Mouse (Mus musculus): ENCODE results near the gene Cd300c.
"Not testable (repeated sequence)": the region's sequence is repeated elsewhere in the genome, so short reads cannot be mapped to it uniquely, and the experiment has no call there.

Cd300c gene

GRCm38 (mm10) chr11:114968752-114969207 lies at the start of gene Cd300c:
Gene Cd300c (minus strand): TSS chr11:114969157.
- no peak for DNase-seq (ENCODE audit: low spot score)

- not testable (repeated sequence) for DNase-seq (ENCODE audit: low spot score)
Measured at GRCm38 (mm10) chr11:115016093-115016492, 47.1 kb upstream of the Cd300c start, which contains the start of gene Cd300ld2. Gene Cd300ld2 (minus strand): TSS chr11:115016193.

GRCm38 (mm10) chr11:115004070-115004469 lies 35.1 kb upstream of the Cd300c start:
- no peak for DNase-seq (ENCODE audit: low spot score)

- DNase-seq (ENCODE audit: low spot score): no peak
Measured at GRCm38 (mm10) chr11:115001474-115002040, 32.6 kb upstream of the Cd300c start, which contains the start of gene Cd300c2. Gene Cd300c2 (minus strand): TSS chr11:115001880.

- no peak for DNase-seq (ENCODE audit: low spot score)
Measured at GRCm38 (mm10) chr11:114989793-114990192, 20.8 kb upstream of the Cd300c start, which contains the start of gene Cd300ld. Gene Cd300ld (minus strand): TSS chr11:114989922.

GRCm38 (mm10) chr11:114981866-114982265 lies 12.9 kb upstream of the Cd300c start:
- DNase-seq (ENCODE audit: low spot score): no peak

GRCm38 (mm10) chr11:114972726-114973125 lies 3.8 kb upstream of the Cd300c start:
- no peak for DNase-seq (ENCODE audit: low spot score)

GRCm38 (mm10) chr11:114965182-114965828 lies 3.7 kb downstream of the Cd300c start:
- no peak for DNase-seq (ENCODE audit: low spot score)

- DNase-seq (ENCODE audit: low spot score): no peak
Measured at GRCm38 (mm10) chr11:114960369-114960768, 8.6 kb downstream of the Cd300c start.

GRCm38 (mm10) chr11:114934144-114934543 lies 34.8 kb downstream of the Cd300c start, which contains the start of gene Cd300lb:
Gene Cd300lb (minus strand): TSS chr11:114934386.
- DNase-seq (ENCODE audit: low spot score): no peak

- DNase-seq (ENCODE audit: low spot score): no peak
Measured at GRCm38 (mm10) chr11:114933591-114933990, 35.4 kb downstream of the Cd300c start.

GRCm38 (mm10) chr11:114931041-114931440 lies 37.9 kb downstream of the Cd300c start:
- no peak for DNase-seq (ENCODE audit: low spot score)

- DNase-seq (ENCODE audit: low spot score): no peak
Measured at GRCm38 (mm10) chr11:114929581-114929980, 39.4 kb downstream of the Cd300c start.

- DNase-seq (ENCODE audit: low spot score): peak; percentile 34
Measured at GRCm38 (mm10) chr11:114923961-114924360, 45.0 kb downstream of the Cd300c start.

GRCm38 (mm10) chr11:114922439-114922838 lies 46.5 kb downstream of the Cd300c start:
- DNase-seq (ENCODE audit: low spot score): no peak

- no peak for DNase-seq (ENCODE audit: low spot score)
Measured at GRCm38 (mm10) chr11:114917120-114917519, 51.8 kb downstream of the Cd300c start.

GRCm38 (mm10) chr11:114914978-114915377 lies 54.0 kb downstream of the Cd300c start:
- no peak for DNase-seq (ENCODE audit: low spot score)

- DNase-seq (ENCODE audit: low spot score): peak; percentile 39
Measured at GRCm38 (mm10) chr11:114912847-114913246, 56.1 kb downstream of the Cd300c start.

GRCm38 (mm10) chr11:114909538-114909937 lies 59.4 kb downstream of the Cd300c start:
- DNase-seq (ENCODE audit: low spot score): not testable (repeated sequence)

GRCm38 (mm10) chr11:114908086-114908485 lies 60.9 kb downstream of the Cd300c start:
- DNase-seq (ENCODE audit: low spot score): no peak

GRCm38 (mm10) chr11:114907567-114907966 lies 61.4 kb downstream of the Cd300c start:
- DNase-seq (ENCODE audit: low spot score): no peak

All from c-Kit-positive CD71-positive TER-119-positive erythroid progenitor cells, embryonic 14.5 days (primary cell).